Mouse (Mus musculus) liver, adult (tissue): Measurements from ENCODE around the gene Gimap7.

ENCODE experiments used
- GATA4 ChIP-seq: IDR thresholded peaks from 2 replicates; pipeline ENCODE4 v1.6.1; 2014; ENCODE audit warnings: mild to moderate bottlenecking, low read length; ENCODE audit not compliant: insufficient replicate concordance

The Gimap7 gene

DNA sequence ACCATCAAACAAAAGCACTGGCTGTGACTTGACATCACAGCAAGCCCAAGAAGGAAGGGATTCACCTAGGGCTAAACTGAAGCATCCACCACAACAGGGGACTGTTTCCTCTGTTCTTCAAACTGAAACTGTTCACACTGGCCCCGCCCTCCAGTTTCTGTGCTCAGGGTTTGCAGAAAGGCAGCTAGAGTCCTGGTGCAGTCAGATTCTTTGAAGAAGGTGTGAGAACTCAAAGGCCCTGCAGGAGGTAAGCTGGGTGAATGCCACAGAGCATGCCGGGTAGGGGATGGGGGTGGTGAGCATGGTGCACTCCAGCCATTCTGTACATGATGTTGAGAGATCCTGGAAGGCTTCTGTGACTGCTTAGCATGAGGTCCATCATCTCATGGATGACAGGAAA, at the start of gene Gimap7, which contains the start of gene Gm28053:
TSS of gene Gimap7 (plus strand) at position 167 of the 400 bp plus-strand sequence.
TSS of gene Gm28053 (plus strand) at position 153 of the 400 bp plus-strand sequence.
- no peak for TF ChIP-seq GATA4

DNA sequence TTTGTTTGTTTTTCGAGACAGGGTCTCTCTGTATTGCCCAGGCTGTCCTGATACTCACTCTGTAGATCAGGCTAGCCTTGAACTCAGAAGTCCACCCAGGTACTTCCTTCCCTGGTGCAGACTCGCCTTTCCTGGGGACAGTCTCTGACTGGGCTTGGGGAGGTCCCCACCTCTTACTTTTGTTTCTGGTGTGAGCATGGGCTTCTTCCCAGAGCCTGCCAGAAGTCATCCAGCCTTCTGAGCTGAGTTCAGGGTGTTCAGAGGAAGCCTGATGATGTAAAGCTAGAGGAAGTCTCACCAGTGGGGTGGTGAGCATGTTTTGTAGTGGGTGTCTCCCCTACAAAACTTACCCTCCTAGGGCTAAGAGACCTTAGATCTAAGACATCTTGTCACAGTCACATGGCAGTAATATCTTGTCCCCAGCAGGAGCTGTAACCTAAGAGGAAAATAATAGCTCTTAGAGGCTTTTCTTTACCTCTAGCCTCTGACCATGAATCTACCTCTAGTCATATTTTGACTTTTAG, 48.9 kb upstream of the Gimap7 start:
- TF ChIP-seq GATA4: no peak

DNA sequence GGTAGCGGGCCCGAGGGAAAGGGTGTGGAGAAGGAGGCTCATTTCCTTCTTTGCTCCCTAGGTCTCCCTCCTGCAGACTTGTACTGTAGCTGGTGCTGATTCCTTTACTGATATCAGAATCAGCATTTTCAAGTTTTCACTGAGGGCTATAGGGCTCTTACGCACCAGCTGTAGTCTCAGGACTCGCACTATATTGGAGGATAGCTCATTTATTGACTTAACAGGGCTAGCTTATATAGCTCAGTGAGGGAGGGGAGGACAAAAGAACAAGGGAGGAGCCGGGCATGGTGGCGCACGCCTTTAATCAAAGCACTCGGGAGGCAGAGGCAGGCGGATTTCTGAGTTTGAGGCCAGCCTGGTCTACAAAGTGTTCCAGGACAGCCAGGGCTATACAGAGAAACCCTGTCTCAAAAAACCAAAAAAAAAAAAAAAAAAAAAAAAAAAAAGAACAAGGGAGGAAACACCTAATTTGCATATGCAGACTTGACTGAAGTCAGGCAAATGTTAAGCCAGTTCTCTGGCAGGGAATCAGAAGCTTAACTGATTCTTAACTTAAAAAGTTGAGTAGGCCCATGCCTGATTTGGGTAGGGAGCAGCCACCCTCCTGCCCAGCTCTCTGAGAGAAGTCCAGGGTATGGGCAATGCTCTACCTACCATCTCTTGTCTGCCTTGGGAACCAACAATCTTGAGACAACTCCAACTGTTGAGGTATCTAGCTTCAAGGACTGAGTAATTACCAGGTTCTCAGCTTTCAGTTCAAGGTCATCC, 43.9 kb upstream of the Gimap7 start:
- TF ChIP-seq GATA4: no peak

DNA sequence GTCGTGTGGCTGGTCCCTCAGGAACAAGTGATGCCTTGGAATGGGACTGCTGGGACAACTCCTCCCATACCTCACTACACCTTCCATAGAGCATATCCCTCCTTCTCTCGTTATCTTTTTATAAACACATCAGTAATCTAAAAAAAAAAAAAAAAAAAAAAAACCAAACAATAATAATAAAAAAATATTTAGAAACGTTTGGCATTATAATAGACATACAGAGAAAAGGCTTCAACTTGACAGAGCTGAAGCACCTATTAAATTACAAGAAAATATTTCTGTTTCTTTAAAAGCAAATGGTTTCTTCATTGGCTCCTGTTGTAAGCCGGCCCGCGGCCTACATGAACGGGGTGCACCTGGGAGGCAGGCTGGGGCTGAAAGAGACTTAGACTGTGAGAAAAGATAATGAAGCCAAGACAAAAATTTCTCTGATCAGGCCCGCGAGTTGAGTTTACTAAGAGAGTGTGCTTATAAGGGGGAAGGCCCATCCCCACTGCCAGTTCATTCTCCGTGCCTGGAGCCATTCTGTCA, 43.0 kb upstream of the Gimap7 start:
- no peak for TF ChIP-seq GATA4

DNA sequence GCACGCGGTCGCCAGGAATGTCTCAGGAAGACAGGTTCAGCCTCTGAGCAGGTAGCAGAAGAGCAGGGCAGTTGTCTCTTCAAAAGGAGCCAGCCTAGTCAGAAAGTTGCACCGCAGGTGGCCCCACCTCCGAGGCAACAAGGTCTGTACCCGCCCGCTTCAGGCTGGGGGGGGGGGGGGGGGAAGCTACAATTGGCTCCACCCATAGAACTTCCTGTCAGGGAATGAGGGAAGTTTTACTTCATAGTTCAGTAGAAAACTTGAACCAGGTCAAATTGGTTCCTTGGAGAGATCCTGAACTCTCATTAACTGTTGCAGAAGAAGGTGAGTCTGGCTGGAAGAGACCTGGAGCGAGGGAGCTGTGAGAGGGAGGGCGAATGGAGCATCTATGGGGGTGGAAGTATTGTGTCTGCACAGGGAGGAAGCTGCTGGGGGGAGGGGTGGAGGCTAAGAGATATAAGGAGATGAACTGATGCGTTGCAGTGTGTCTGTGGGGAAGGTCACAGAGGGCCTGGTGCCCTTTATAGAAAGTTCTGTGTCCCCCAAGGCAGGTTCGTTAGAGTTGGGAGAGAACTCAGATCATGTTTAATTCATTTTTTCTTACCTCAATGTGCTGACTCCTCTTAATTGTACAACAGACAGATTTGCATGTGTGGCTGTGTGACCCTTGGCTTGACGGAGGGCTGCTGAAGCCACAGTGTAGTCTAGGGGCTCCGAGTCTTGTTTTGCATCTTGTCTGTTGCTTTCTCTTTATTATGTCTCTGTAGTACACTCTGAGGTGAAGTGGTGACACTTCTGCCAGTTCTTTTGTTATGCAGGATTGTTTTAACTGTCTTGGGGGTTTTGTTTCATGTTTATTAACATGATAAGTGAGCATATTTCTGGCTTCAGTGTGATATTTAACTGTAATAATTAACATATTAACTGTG, 42.2 kb upstream of the Gimap7 start, which contains the start of gene Gimap9:
TSS of gene Gimap9 (plus strand) at position 199 of the 929 bp plus-strand sequence.
- peak; percentile 35; the same call in 1 of the 2 replicates for TF ChIP-seq GATA4

DNA sequence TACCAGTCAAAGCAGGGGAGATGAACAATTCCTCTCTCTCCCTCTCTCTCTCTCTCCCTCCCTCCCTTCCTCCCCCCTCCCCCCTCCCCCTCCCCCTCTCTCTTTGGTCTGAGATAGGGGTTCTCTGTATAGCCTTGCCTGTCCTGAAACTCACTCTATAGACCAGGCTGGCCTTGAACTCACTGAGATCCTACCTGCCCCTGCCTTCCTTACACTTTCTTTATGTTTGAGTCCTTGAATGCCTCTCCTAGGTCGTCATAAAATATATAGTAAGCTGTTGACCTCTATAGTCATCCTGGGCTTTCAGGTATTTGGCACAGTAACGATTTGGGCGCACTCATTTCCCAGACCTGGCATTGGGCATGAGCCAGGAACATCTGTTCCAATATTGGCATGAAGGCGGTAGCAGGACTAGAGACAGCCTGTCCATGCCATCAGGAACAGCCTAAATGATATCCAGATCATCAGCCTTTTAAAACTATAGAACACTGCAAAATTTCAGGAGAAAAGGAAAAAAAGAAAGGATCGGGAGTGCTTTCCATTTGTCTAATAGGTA, 41.5 kb upstream of the Gimap7 start:
- no peak for TF ChIP-seq GATA4

DNA sequence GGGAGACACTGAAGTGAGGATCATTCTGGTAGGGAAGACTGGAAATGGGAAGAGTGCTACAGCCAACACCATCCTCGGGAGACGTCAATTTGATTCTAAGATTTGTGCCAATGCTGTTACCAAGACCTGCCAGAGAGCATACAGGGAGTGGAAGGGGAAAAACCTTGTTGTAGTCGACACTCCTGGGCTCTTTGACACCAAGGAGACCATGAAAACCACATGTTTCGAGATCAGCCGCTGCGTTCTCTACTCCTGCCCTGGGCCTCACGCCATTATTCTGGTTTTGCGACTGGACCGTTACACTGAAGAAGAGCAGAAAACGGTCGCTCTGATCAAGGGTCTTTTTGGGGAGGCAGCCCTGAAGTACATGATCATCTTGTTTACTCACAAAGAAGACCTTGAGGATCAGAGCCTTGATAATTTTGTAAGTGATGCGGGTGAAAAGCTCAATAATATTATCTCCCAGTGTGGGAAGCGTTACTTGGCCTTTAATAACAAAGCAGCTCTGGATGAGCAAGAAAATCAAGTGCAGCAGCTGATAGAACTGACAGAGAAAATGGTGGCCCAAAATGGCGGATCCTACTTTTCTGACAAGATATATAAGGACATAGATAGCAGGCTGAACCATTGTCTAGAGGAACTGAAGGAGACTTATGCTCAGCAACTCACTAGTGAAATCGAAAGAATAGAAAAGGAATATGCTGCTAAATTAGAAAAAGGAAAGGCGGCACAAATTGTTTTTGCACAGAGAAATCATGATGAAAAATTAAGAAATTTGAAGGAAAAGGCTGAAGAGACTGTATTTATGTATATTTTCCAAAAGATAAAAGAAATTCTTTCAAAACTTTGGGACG, 40.7 kb upstream of the Gimap7 start:
- no peak for TF ChIP-seq GATA4

DNA sequence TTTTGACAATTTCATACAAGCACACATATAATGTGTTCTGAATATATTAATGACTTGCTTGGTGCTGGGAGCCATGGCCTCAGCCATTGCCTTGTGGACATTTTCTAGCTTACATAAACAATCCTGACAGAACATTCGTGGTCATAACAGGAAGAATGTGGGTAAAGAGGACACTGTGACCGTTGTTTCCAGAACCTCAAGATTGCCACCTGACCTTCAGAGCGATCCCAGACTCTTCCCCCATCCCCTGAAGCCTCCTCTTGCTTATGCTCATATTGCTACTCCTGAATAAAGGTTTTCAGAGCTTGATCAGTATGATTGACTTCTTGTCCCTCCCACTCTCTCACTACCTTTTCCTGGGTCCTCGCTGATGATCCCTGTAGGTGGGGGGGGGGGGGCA, 40.0 kb upstream of the Gimap7 start:
- no peak for TF ChIP-seq GATA4

DNA sequence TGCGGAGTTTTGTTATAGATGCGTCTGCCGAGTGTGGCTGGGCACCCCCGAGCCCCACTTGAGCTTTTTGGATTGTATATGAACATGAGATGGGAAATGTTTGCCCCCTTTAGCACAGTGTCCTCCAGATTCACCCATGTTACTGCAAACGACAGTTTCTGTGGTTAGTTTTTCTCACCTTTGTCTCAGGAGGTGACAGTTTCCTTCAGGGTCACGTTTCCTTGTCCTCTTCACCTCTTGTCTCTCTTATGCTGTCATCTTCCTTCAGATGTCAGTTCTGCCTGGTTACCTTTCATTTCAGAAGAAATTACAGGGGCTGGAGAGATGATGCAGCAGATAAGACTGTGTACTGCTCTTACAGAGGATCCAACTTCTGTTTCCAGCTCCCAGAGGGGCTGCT, 38.7 kb upstream of the Gimap7 start:
- no peak for TF ChIP-seq GATA4

DNA sequence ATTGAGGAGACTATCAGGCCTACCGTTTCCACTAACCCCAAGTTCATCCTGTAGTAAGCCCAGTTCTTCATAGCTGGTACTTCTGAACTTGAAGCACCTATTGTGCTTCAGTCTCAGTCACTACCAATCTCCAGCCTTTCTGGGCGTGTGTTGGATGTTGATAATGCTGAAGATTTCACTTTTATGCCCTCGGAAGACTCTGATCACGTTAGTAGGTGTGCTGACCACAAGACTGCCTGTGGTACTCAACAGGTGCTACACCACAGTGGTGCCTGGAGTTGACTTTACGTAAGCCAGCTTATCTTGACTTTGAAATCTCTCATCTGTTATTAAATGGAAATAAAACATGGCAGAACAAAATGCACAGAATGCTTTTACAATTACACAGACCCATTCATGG, 38.0 kb upstream of the Gimap7 start:
- no peak for TF ChIP-seq GATA4

DNA sequence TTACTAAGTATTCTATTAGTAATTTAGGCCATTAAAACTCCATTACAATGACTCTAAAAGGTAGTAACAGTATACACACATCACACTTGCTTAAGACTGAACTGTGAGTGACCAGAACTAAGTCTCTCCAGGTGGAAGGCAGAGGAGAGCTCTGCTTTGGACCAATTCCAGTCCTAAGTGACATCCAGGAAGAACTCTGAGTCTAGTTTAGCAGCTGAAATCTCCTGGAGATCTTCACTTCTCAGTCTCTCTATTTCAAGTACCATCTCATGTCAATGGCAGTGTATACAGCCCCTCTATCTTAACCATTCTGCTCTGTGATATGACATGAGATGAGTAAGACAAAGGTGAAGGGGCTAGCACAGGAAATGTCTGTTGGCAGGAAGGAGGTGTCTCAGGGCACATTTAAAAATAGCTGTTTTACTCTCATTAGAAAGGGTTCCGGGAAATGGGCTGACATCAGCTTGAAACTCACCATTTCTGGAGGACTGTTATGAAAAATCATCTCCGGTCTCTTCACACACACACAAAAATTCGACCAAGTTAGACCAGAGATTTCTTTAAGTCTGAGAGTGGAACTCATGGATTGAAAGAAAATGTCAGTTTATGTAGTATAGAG, 36.8 kb upstream of the Gimap7 start:
- TF ChIP-seq GATA4: peak; percentile 37; the same call in 1 of the 2 replicates

DNA sequence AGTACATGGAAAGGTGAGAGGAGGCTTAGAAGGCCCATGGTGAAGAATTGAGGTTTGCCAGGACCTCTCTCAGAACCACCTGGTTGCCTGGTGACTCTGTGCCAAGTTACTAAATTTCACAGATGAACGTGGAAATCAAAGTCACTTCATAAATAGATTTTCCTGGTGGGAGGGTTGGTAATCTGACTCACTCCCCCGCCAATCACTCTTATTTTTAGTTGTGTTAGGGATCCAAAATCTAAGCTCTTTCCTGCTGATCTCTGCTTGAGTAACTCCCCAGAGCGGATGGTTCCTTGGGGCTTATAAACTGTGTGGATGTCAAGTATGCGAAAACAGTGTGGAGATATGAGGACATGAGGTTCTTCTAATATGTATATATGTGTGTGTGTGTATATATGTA, 36.1 kb upstream of the Gimap7 start:
- TF ChIP-seq GATA4: no peak

DNA sequence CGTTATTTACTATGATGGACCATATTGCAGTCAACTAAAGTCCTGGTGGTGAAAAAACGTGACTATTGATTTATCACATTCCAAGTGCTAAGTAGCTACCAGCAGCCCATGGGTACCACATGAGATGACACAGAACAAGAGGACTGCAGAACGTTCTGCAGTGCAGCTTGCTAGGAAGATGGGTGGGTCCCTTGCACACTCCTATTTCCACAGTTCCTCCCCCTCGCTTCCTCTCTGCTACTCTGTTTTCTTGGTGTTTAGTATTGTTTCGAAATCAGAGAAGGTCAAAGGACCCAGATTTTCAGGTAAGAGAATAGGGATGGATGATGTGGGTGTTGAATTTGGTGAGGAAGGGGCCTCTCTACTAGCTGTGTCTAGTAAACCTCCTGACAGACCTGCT, 34.1 kb upstream of the Gimap7 start, which contains the start of gene Gimap4:
TSS of gene Gimap4 (plus strand) at position 231 of the 400 bp plus-strand sequence.
- no peak for TF ChIP-seq GATA4

DNA sequence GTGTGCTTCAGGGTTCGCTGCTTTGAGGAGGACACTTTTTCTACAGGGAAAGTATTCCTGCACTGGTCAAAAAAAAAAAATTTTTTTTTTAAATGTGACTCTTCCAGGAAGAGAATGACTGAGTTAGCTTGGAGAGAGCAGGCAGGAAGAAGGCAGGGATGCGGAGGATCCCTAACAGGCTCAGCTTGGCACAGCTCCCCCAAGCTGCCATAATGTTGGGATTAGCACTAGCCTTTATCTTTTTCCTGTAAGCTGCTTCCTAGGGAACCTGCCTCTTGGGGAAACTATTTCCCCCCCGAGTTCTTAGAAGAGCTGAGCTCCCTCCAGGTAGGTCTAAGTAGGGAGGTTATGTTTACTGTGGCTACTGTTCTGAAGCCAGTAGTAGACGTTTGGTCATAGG, 33.6 kb upstream of the Gimap7 start:
- 0 out of 2 replicates have a peak, but pooled peaks have one; percentile 13 for TF ChIP-seq GATA4
